Mouse (Mus musculus): ENCODE measurements around the gene Btg2.

Btg2 gene

DNA sequence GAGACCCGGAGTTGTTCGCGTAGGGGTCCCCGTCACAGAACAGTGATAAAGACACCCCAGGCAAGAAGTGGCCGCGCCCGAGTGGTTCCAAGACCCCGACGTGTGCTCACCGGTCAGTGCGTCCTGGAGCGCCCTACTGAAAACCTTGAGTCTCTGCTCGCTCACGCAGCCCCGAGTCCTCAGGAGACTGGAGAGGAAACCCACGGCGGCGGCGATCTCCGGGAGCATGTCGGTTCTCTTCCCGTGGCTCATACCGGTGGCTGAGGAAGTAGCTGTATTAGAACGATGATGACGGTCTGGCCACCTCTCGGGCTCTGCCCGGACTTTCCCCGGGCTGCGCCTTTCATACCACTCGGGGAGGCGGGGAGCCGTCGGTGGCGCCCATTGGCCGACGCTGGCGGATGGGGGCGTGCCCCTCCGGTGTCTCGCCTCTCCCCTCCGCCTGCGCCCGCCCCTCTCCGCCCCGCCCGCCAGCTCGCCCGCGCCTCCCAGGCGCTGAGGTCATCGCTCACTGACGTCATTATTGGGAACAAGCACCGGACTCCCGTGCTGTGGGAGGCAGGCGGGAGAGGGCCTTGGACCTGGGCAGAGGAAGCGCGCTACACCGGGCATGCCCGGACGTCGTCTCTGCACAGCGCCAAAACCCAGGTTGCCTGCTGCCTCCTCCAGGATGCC, at the start of gene Btg2:
Gene Btg2 (minus strand): TSS at position 319 of the 675 bp plus-strand sequence.
- peak; percentile 99 for DNase-seq (ENCODE audit: low read depth)

GRCm38 (mm10) chr1:134122195-134122594, 43.3 kb upstream of the Btg2 start:
- DNase-seq (ENCODE audit: low read depth) = peak; percentile 71

DNA sequence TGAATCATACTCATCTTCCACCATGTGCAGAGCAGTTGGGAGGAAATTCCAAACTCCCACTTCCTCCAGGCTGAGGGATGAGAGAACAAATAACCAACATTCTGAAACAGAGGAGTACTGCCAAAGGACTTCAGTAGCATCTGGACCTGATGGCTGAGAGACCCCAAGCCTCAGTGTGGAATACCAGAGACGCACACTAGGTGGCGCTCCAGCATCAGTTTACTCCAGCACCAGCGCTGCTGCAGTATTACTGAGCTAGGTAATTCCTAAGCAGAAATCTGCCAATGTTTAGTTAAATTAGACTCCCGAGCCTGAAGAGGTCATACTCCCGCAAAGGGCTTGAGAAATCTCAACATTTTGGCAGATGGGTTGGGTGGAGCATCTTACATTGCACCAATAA, 41.3 kb upstream of the Btg2 start:
- DNase-seq (ENCODE audit: low read depth) = peak; percentile 88

- DNase-seq (ENCODE audit: low read depth) = peak; percentile 39
Observed at GRCm38 (mm10) chr1:134117110-134117509, 38.2 kb upstream of the Btg2 start.

- DNase-seq (ENCODE audit: low read depth) = no peak
Observed at GRCm38 (mm10) chr1:134115424-134115823, 36.5 kb upstream of the Btg2 start.

- DNase-seq (ENCODE audit: low read depth) = no peak
Observed at GRCm38 (mm10) chr1:134114730-134115129, 35.8 kb upstream of the Btg2 start.

DNA sequence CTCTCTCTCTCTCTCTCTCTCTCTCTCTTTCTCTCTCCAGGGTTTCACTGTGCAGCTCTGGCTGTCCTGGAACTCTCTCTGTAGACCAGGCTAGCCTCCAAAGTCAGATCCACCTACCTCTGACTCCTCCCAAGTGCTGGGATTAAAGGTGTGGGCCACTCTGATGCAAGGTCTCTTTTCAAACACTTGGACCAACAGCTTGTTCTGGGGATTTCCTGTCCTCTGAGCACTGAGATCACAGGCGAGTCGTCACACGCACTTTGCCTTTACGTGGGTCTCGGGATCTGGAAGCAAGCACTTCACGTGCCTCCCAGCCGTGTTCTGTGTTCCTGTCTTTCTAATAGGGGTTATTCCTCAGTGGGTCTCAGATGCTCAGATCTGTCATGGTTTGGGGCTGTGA, 35.1 kb upstream of the Btg2 start:
- no peak for DNase-seq (ENCODE audit: low read depth)

DNA sequence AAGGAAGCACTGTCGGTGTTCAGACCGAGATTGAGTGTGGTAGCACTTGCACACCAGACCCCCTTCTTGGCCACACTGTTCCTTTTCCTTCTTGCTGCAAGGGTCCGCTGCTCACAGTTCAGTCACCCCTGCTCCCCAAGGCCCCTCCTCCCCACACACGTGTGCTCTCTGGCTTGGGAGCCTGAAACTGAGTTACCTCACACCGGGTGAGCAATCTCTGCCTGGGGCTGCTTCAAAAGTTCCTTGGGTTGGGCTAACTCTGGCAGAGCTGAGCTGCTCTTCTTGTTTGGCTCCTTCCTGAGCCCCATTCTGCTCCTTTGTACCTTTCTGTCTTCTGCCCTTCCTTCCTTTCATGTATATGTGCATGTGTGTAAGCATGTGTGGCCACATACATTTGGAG, 34.6 kb upstream of the Btg2 start:
- peak; percentile 33 for DNase-seq (ENCODE audit: low read depth)

DNA sequence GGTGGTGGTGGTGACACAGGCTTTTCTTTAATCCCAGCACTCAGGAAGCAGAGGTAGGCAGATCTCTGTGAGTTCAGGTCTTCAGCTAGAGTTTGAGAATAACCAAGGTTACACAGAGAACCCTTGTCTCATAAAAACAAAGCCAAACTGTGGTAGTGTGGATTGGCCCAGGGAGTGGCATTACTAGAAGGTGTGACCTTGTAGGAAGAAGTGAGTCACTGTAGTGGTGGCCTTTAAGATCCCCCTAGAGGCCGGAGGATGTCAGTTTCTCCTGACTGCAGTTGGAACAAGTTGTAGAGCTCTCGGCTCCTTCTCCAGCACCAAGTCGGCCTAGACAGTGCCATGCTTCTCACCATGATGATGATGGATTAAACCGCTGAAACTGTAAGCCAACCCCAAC, 32.1 kb upstream of the Btg2 start, which contains the start of gene Chit1:
Gene Chit1 (plus strand): TSS at position 264 of the 400 bp plus-strand sequence.
- no peak for DNase-seq (ENCODE audit: low read depth)

DNA sequence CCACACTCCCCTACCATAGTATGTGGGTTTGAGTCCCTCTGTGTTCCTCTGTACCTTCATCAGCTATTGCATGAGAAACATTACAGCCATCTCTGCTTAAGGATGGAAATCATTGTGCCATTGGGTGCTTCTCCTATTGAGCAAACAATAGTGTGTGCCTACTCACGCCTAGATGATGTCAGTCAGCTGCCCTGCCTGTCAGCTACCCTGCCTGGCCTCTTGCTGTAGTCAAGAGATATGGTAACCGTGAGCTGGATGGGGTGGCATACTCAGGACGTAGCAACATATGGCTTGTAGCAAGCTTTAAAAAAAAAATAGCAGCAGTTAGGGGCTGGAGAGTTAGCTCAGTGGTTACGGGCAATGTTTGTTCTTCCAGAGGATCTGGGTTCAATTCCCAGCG, 31.5 kb upstream of the Btg2 start:
- no peak for DNase-seq (ENCODE audit: low read depth)

GRCm38 (mm10) chr1:134110015-134110414, 31.1 kb upstream of the Btg2 start:
- no peak for DNase-seq (ENCODE audit: low read depth)

GRCm38 (mm10) chr1:134107777-134108176, 28.9 kb upstream of the Btg2 start:
- no peak for DNase-seq (ENCODE audit: low read depth)

GRCm38 (mm10) chr1:134106719-134107118, 27.8 kb upstream of the Btg2 start:
- peak; percentile 85 for DNase-seq (ENCODE audit: low read depth)

GRCm38 (mm10) chr1:134105764-134106430, 27.0 kb upstream of the Btg2 start:
- no peak for DNase-seq (ENCODE audit: low read depth)

- no peak for DNase-seq (ENCODE audit: low read depth)
Observed at GRCm38 (mm10) chr1:134105043-134105763, 26.3 kb upstream of the Btg2 start.

DNA sequence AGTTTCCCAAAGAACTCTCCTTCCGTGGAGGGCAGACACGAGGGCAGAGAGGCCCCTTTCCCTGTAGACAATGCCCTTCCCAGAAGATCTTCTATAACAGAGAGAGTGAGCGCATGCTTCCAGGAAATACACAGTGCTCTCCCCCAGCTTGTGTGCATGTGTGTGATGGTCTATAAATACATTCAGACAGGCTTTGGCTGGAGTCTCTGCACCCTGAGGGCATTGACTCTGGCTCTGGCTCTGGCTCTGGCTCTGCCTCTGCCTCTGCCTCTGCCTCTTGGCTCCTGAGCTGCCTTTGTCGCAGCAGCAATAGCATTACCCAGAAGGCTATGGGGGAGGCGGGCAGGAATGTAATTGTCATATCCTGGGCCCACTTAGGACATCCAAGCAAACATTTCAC, 24.9 kb upstream of the Btg2 start:
- peak; percentile 93 for DNase-seq (ENCODE audit: low read depth)

- peak; percentile 46 for DNase-seq (ENCODE audit: low read depth)
Observed at GRCm38 (mm10) chr1:134101593-134101992, 22.7 kb upstream of the Btg2 start.

DNA sequence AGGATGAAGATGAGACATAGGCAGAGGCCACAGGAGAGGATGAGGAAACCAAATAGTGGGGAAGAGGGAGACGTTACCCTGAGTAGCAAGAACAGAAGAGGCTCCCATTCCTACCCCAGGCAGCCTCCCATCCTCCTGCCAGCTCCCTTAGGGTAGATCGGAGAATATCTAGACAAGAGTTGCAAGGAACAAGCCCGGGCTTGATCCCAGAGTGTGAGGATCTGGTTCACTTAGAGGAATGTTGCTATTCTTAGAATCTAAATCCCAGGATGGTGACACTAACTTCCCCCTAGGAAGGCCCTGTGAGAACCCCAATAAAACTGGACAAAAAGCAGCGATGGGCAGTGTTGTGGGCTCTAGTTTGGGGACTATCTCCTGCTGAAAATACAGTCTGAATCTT, 22.0 kb upstream of the Btg2 start:
- peak; percentile 40 for DNase-seq (ENCODE audit: low read depth)

- no peak for DNase-seq (ENCODE audit: low read depth)
Observed at GRCm38 (mm10) chr1:134100401-134100800, 21.5 kb upstream of the Btg2 start.

DNA sequence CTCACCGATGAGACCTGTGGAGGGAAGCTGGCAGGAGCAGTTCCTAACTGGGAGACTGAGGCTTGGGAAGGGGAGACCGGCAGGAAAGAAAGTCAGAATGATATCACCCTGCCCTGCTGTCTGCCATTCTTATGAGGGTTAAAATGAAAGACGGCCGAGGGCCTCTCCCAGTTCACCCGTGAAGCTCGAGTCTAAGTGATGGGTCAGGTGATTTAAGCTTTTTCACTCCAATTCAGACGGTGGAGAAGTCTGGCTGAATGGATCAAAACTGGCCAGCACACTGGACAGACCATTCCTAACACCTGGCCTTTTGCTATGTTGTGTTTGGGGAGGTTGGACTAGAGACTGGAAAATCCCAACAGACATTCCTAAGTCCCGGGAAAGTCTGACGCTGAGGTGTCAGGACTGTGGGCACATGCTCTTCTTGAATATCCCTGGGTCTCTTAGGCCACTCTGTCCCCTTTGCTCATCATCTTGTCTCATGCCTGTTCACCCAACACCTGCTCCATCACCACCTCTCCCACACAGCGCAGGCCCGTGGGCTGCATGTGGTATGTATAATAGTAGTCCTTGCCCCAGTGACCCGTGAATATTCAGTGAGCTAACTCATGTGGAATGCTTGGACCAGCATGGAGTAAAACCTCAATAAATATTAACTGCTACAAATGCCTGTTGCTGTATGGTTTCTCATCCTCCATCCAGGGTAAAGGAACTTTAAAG, 20.8 kb upstream of the Btg2 start:
- DNase-seq (ENCODE audit: low read depth) = peak; percentile 86

- DNase-seq (ENCODE audit: low read depth) = peak; percentile 96
Observed at GRCm38 (mm10) chr1:134098726-134099515, 20.0 kb upstream of the Btg2 start.
